Mouse (Mus musculus): ENCODE data around the gene Cd6.

DNA sequence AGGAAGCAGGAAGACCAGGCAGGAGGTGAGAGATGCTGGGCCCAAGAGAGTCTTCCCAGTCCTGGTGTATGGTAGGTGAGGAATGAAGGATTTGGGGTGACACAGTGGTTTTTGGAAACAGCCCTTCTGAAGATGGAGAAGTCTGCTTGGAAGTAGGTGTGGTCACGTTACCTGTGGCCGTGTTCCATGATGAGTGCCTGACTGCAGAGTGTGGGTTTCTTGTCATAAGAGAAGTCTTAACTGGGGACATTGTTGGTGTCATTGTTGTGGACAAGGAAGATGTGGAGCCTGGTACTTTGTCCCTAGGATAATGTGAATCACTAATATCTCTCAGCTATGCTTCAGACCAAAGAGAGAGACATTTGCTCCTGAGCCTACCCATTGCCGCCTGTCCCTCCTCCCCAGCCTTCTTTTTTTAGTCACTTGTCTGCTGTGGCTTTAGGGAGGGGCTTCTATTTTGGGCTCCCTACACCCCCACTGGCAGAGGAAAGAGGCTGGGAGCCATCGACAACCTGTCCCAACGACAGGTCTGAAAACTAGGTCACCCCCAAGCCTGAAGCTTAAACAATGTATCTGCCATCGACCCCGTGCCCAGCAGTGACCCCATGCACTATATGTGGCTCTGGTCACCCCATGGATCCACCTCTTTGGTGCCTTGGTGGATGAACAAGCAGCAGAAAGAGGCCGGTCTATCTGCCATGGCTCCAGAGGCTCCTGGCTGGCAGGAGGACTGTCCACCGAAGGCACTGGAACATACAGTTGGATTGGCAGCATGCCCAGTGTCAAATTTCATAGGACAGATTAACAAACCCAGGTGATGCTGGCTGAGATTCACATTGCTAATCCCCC is 69.7 kb downstream of the Cd6 start:
- TF ChIP-seq POLR2A (IDR thresholded peaks at IDR 0.05; ENCODE audit: insufficient read depth, low read depth, low read length) = no peak
- TF ChIP-seq CTCF (IDR thresholded peaks at IDR 0.05; ENCODE audit: insufficient read depth, low read depth, low read length) = no peak
